Mouse (Mus musculus) neural tube, embryonic 11.5 days (tissue): ENCODE data around the gene Ecel1. TPM values are rescaled to one million over a fixed set of nuclear protein-coding genes. Genes with fewer than 3 reads are reported as not detected.

Experiments
- ATAC-seq: fragments of 200-750 bp; cut with Nextera tagmentation; 2 replicates; pipeline ENCODE4 v1.8.0; 2017; ENCODE audit warnings: moderate number of reproducible peaks, mild to moderate bottlenecking, moderate TSS enrichment, moderate library complexity; ENCODE audit not compliant: insufficient read depth, low FRiP score, low TSS enrichment
- DNase-seq: peaks from one replicate; pipeline ENCODE4 v3.0.0-alpha.2; 2015; ENCODE audit warnings: low spot score
- H3K27ac ChIP-seq: fragments of 300-500 bp; sonication (generic); 2 replicates; pipeline ENCODE4 v1.5.1; 2014; ENCODE audit warnings: low read depth, mild to moderate bottlenecking, low read length
- H3K27me3 ChIP-seq: fragments of 300-500 bp; sonication (generic); 2 replicates; pipeline ENCODE4 v1.6.1; 2014; ENCODE audit warnings: mild to moderate bottlenecking, low read length, mixed read lengths; ENCODE audit not compliant: control insufficient read depth, insufficient read depth
- H3K36me3 ChIP-seq: fragments of 300-500 bp; sonication (generic); 2 replicates; pipeline ENCODE4 v1.6.1; 2014; ENCODE audit warnings: mild to moderate bottlenecking, low read length, moderate library complexity, mixed read lengths; ENCODE audit not compliant: control insufficient read depth, insufficient read depth
- H3K4me1 ChIP-seq: fragments of 300-500 bp; sonication (generic); 2 replicates; pipeline ENCODE4 v1.6.1; 2014; ENCODE audit warnings: low read length, mixed read lengths; ENCODE audit not compliant: control insufficient read depth, insufficient read depth
- H3K4me2 ChIP-seq: fragments of 300-500 bp; sonication (generic); 2 replicates; pipeline ENCODE4 v1.6.1; 2014; ENCODE audit warnings: low read depth, mild to moderate bottlenecking, moderate library complexity
- H3K4me3 ChIP-seq: fragments of 300-500 bp; sonication (generic); 2 replicates; pipeline ENCODE4 v1.5.1; 2014; ENCODE audit warnings: low read depth, low read length
- H3K9ac ChIP-seq: fragments of 300-500 bp; sonication (generic); 2 replicates; pipeline ENCODE4 v1.6.1; 2014; ENCODE audit warnings: mild to moderate bottlenecking, low read length
- H3K9me3 ChIP-seq: fragments of 300-500 bp; sonication (generic); 2 replicates; pipeline ENCODE4 v1.6.1; 2016; ENCODE audit warnings: low read length; ENCODE audit not compliant: control insufficient read depth
- WGBS: fragments of 180-500 bp; shearing (Covaris S2); extraction: QIAGEN DNeasy Blood & Tissue Kit; methylation state at CpG from one replicate; pipeline ENCODE4 v1.1.7; 2014; 5-methylcytosine and 5-hydroxymethylcytosine counted together
- polyA plus RNA-seq: library from polyadenylated mRNA; unstranded; fragments of >200 nt; fragmentation: Nextera tagmentation; extraction: Ambion mirVana; gene quantifications from 2 replicates; pipeline ENCODE4 v1.2.1, GENCODE M21; 2014

Gene Ecel1
- 28.3 and 36.8 TPM in 2 replicates for polyA plus RNA-seq

GRCm38 (mm10) chr1:87156199-87156587 is at the start of gene Ecel1:
Gene Ecel1, minus strand, starts transcription at chr1:87156521.
- DNase-seq (no peak), ATAC-seq (no peak)
- Histone ChIP-seq H3K9ac (peak within 1 kb of the TSS; percentile 58), H3K27ac (peak within 1 kb of the TSS; percentile 27; the same call in 1 of the 2 replicates), H3K4me3 (peak within 1 kb of the TSS; percentile 34), H3K9me3 (no peaks in the 10 kb centered on the region), H3K4me1 (peaks cover 3% of the 10 kb centered on the region; the same call in 1 of the 2 replicates), H3K4me2 (peak within 1 kb of the TSS; percentile 61), H3K27me3 (peaks cover 82% of the 10 kb centered on the region), H3K36me3 (no peaks in the 10 kb centered on the region)
- WGBS = 2% methylated on average over 12 of the region's 12 CpGs

- Histone ChIP-seq H3K9me3 (no peaks in the 10 kb centered on the region), H3K4me3 (no peak overlapping the region), H3K4me1 (no peaks in the 10 kb centered on the region), H3K9ac (no peak overlapping the region), H3K4me2 (no peak overlapping the region), H3K36me3 (no peaks in the 10 kb centered on the region), H3K27me3 (peaks cover 9% of the 10 kb centered on the region; the same call in 1 of the 2 replicates), H3K27ac (no peak overlapping the region)
- 46% methylated on average over 3 of the region's 3 CpGs for WGBS
- DNase-seq (no peak), ATAC-seq (no peak)
Measured at GRCm38 (mm10) chr1:87205502-87205901, 49.2 kb upstream of the Ecel1 start.

GRCm38 (mm10) chr1:87205038-87205437 is 48.7 kb upstream of the Ecel1 start:
- DNase-seq = no peak

GRCm38 (mm10) chr1:87204465-87204864 is 48.1 kb upstream of the Ecel1 start, which contains the start of gene Chrng:
Gene Chrng, plus strand, starts transcription at chr1:87204657.
- WGBS = 90% methylated on average over 7 of the region's 7 CpGs

More at GRCm38 (mm10) chr1:87205038-87205437, 48.7 kb upstream of the Ecel1 start:
- Histone ChIP-seq H3K9me3 (no peaks in the 10 kb centered on the region), H3K4me1 (no peaks in the 10 kb centered on the region), H3K36me3 (no peaks in the 10 kb centered on the region), H3K4me2 (no peak overlapping the region), H3K27ac (no peak overlapping the region), H3K4me3 (no peak overlapping the region), H3K27me3 (peaks cover 9% of the 10 kb centered on the region; the same call in 1 of the 2 replicates), H3K9ac (no peak overlapping the region)
- 62% methylated on average over 6 of the region's 6 CpGs for WGBS
- no peak for ATAC-seq

GRCm38 (mm10) chr1:87203779-87204178 is 47.5 kb upstream of the Ecel1 start:
- H3K4me1 ChIP-seq = no peaks in the 10 kb centered on the region
- peaks cover 9% of the 10 kb centered on the region; the same call in 1 of the 2 replicates for H3K27me3 ChIP-seq
- 84% methylated on average over 5 of the region's 5 CpGs for WGBS
- no peaks in the 10 kb centered on the region for H3K9me3 ChIP-seq
- no peak overlapping the region for H3K9ac ChIP-seq
- H3K4me2 ChIP-seq = no peak overlapping the region
- H3K27ac ChIP-seq = no peak overlapping the region
- DNase-seq (no peak), ATAC-seq (no peak)
- H3K4me3 ChIP-seq = no peak overlapping the region
- H3K36me3 ChIP-seq = no peaks in the 10 kb centered on the region

More at GRCm38 (mm10) chr1:87204465-87204864, 48.1 kb upstream of the Ecel1 start, which contains the start of gene Chrng:
- H3K27ac ChIP-seq = no peak within 1 kb of the TSS
- H3K9ac ChIP-seq = no peak within 1 kb of the TSS
- DNase-seq (no peak), ATAC-seq (no peak)
- no peak within 1 kb of the TSS for H3K4me2 ChIP-seq
- H3K4me1 ChIP-seq = no peaks in the 10 kb centered on the region
- H3K27me3 ChIP-seq = peaks cover 9% of the 10 kb centered on the region; the same call in 1 of the 2 replicates
- no peak within 1 kb of the TSS for H3K4me3 ChIP-seq
- no peaks in the 10 kb centered on the region for H3K36me3 ChIP-seq
- H3K9me3 ChIP-seq = no peaks in the 10 kb centered on the region

- H3K27me3 ChIP-seq = peaks cover 6% of the 10 kb centered on the region; the same call in 1 of the 2 replicates
- ATAC-seq (no peak), DNase-seq (no peak)
- H3K27ac ChIP-seq = no peak overlapping the region
- H3K4me1 ChIP-seq = no peaks in the 10 kb centered on the region
- H3K4me2 ChIP-seq = no peak overlapping the region
- no peaks in the 10 kb centered on the region for H3K36me3 ChIP-seq
- no peak overlapping the region for H3K9ac ChIP-seq
- WGBS = 52% methylated on average over 1 of the region's 1 CpGs
- no peak overlapping the region for H3K4me3 ChIP-seq
- no peaks in the 10 kb centered on the region for H3K9me3 ChIP-seq
Measured at GRCm38 (mm10) chr1:87201848-87202247, 45.5 kb upstream of the Ecel1 start.

- DNase-seq = no peak
- 76% methylated on average over 2 of the region's 2 CpGs for WGBS
- Histone ChIP-seq H3K4me3 (no peak overlapping the region), H3K27me3 (peaks cover 2% of the 10 kb centered on the region; the same call in 1 of the 2 replicates), H3K27ac (no peak overlapping the region), H3K36me3 (no peaks in the 10 kb centered on the region), H3K9ac (no peak overlapping the region), H3K9me3 (no peaks in the 10 kb centered on the region), H3K4me1 (no peaks in the 10 kb centered on the region), H3K4me2 (no peak overlapping the region)
- no peak for ATAC-seq
Measured at GRCm38 (mm10) chr1:87200811-87201210, 44.5 kb upstream of the Ecel1 start.

GRCm38 (mm10) chr1:87198119-87199065 is 42.1 kb upstream of the Ecel1 start:
- ATAC-seq (no peak), DNase-seq (no peak)
- no peak overlapping the region for H3K4me3 ChIP-seq
- H3K36me3 ChIP-seq = no peaks in the 10 kb centered on the region
- no peaks in the 10 kb centered on the region for H3K27me3 ChIP-seq
- H3K9ac ChIP-seq = no peak overlapping the region
- 76% methylated on average over 12 of the region's 12 CpGs for WGBS
- no peaks in the 10 kb centered on the region for H3K9me3 ChIP-seq
- H3K4me1 ChIP-seq = no peaks in the 10 kb centered on the region
- H3K4me2 ChIP-seq = no peak overlapping the region
- H3K27ac ChIP-seq = no peak overlapping the region
